Mouse (Mus musculus): ENCODE results near the gene Glrx5.

DNA sequence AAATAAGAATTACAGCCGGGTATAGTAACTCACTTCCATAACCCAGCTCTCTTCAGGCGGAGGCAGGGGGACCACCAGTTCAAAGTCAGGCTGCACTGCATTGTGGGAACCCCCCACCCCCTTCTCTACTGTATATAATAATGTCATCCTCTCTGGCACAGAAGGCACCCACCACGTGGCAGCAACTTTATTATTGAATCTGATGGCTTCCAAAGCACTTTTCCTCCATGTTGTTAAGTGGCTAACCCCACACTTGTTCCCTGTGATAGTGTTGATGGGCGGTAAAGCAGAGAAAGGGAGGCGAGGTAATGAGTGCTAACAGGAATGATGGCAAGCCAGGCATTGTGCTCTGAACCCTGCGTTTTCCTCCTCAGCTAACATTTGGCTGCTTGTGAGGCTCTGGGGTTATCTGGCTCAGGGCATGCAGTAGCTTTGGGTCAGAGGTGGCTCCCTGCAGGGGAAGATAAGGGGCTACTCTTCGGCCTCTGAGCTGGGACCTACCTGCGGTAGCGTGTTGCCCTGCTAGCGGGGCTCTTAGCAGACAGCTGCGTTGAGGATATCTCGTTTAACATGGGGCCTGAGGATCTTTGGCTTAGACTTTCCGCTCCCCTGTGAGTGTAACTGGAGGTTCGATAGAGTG, 1.8 kb downstream of the Glrx5 start:
- TF ChIP-seq CTCF (IDR thresholded peaks at IDR 0.05; ENCODE audit: low read depth, low read length) (no peak), POLR2A (IDR thresholded peaks at IDR 0.05; ENCODE audit: borderline replicate concordance, low read depth, low read length) (no peak)
